Mouse (Mus musculus): ENCODE data around the gene Fkbp1b.

GRCm38 (mm10) chr12:4840741-4841140 is 650 bp downstream of the Fkbp1b start:
- TF ChIP-seq CTCF (conservative IDR thresholded peaks at IDR 0.05; ENCODE audit: low read length): no peak
- no peak for TF ChIP-seq NANOG (IDR thresholded peaks at IDR 0.05; ENCODE audit: borderline replicate concordance, low read length)

Measured in E14TG2a.4 (cell line).